Mouse (Mus musculus): ENCODE results near the gene Auts2. TPM values are rescaled to one million over a fixed set of nuclear protein-coding genes. Genes with fewer than 3 reads are reported as not detected.

Gene Auts2
- polyA plus RNA-seq, 1 experiment from 2014 or later: 0.03 TPM

DNA sequence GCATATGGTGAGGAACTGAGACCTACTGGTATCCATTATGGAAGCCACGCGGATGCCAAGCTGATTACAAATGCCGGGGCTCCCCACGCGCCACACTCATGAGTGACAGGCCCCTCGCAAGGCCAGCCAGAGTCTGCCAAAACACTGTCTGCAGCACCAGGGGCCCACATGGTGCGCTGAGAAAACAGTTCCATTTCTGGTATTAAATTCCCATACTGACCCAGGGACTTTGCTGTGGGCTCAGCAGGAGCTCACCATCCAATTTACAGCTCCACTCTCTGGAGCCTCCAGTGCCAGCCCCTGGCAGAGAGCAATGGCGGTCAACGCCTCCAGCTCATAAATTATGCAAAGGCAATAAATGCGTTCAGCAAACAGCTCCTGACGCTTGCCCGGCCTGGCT lies 767.9 kb downstream of the Auts2 start:
- Histone ChIP-seq H3K36me3 (ENCODE audit: inconsistent target) (no peaks in the 10 kb centered on the region), H3K79me2 (ENCODE audit: inconsistent target) (no peaks in the 10 kb centered on the region), H3K27ac (no peak overlapping the region), H3K4me3 (ENCODE audit: inconsistent target) (no peak overlapping the region)
- 90% methylated on average over 12 of the region's 12 CpGs for WGBS (ENCODE audit: missing documents)

DNA sequence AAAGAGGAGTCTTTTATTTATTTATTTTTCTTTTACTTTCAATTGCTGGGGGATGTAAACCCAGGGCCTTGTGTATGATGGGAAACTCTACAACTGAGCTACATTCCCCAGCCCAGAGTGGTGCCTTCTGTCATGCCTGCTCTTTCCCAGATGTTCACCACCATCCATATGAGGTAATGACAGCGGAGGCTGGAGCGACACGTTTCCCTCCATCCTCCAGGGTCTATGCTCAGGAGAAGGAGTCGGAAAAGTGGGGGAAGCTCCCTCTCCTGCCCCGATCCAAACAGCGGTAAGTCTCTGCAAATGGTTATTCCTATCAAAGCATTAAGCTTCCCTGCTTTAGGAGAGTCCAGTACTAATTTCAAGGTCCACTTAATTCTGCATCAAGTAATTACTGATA lies 768.4 kb downstream of the Auts2 start:
- Histone ChIP-seq H3K79me2 (ENCODE audit: inconsistent target) (no peaks in the 10 kb centered on the region), H3K36me3 (ENCODE audit: inconsistent target) (no peaks in the 10 kb centered on the region), H3K27ac (no peak overlapping the region), H3K4me3 (ENCODE audit: inconsistent target) (no peak overlapping the region)
- WGBS (ENCODE audit: missing documents): 96% methylated on average over 6 of the region's 6 CpGs

DNA sequence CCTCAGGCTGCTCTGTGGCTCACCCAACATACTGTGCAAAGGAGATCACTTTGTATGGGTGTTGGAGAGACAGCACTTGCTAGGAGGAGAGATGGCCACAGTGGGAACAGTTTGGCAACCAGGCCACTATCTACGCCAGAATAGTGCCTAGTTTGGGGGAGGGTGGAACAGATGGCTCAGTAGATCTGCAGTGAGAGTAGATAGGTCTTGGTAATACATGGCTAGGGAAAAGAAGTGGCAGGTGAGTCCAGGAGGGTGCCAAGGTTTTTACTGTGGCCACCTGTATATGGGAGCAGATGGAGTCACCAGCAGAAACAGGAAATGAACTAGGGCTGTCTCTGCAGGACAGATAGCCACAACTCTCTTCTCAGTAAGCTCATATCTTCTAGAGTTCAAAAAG lies 770.5 kb downstream of the Auts2 start:
- H3K36me3 ChIP-seq (ENCODE audit: inconsistent target): no peaks in the 10 kb centered on the region
- H3K27ac ChIP-seq: no peak overlapping the region
- no peaks in the 10 kb centered on the region for H3K79me2 ChIP-seq (ENCODE audit: inconsistent target)
- H3K4me3 ChIP-seq (ENCODE audit: inconsistent target): no peak overlapping the region
- 100% methylated on average over 1 of the region's 1 CpGs for WGBS (ENCODE audit: missing documents)

DNA sequence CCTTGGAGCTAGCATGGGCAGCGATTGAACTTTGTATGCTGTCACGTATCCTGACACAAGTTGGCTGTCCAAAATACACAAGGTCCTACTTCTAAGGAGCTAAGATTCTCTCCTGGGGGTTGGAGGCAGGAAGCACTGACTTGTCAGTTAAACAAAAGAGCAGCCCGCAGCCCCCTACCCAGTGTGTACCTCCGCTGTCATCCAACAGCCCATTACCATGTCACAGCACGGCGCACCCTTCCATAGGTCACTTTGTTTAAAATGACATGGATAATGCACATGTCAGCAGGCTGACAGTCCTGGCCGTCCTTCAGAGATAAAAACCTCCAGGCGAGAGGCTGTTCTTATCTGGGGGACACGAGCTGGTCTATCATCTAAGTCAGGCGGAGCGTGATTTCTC lies 773.9 kb downstream of the Auts2 start:
- no peak overlapping the region for H3K27ac ChIP-seq
- H3K79me2 ChIP-seq (ENCODE audit: inconsistent target): no peaks in the 10 kb centered on the region
- 87% methylated on average over 11 of the region's 11 CpGs for WGBS (ENCODE audit: missing documents)
- no peak overlapping the region for H3K4me3 ChIP-seq (ENCODE audit: inconsistent target)
- H3K36me3 ChIP-seq (ENCODE audit: inconsistent target): no peaks in the 10 kb centered on the region

DNA sequence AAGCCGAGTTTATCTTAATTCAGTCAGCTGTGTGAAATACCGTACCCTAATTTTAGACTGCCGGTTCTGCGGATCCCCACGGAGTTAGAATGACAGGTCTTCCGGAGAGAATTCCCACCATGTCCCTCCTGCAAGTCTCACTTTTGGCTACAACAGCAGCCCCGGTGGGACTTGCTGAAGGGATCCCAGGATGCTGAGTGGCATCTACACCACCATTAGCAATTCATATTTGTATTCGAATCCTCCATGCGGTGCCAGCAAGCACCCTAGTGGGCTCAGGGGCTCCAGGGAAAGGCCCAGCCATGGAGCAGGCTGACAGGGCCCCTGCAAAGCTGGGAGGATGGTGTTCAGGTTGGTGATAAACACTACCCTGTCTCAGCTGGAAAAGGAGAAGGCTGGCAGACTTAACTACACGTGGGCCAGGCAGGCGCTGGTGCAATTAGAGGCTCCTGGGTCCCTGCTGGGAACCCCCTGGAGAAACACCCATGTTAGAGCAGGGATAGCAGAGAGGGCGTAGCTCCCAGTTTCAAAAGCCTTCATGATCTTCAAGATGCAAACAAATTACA lies 775.4 kb downstream of the Auts2 start:
- WGBS (ENCODE audit: missing documents): 86% methylated on average over 9 of the region's 12 CpGs
- H3K79me2 ChIP-seq (ENCODE audit: inconsistent target): no peaks in the 10 kb centered on the region
- no peak overlapping the region for H3K27ac ChIP-seq
- no peaks in the 10 kb centered on the region for H3K36me3 ChIP-seq (ENCODE audit: inconsistent target)
- no peak overlapping the region for H3K4me3 ChIP-seq (ENCODE audit: inconsistent target)

DNA sequence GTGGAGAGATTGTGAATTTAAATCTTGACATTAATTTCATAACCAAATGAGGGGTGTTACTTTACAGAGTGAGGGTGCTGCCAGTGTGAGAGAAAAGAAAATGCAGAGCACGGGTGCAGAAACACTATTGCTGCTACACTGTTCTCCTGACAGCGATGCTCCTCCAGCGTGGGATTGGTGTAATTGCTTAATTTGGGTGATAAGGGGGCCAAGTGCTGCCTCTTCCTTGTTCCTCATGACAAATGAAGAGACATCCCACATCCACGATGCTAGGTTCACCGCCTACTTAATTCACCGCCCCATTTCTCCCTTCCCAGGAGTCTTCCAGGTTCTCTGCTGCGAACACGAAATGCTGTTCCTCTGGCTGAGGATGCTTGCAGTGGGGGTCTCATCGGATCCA lies 776.0 kb downstream of the Auts2 start:
- H3K4me3 ChIP-seq (ENCODE audit: inconsistent target): no peak overlapping the region
- H3K36me3 ChIP-seq (ENCODE audit: inconsistent target): no peaks in the 10 kb centered on the region
- H3K79me2 ChIP-seq (ENCODE audit: inconsistent target): no peaks in the 10 kb centered on the region
- H3K27ac ChIP-seq: no peak overlapping the region
- 86% methylated on average over 9 of the region's 9 CpGs for WGBS (ENCODE audit: missing documents)

DNA sequence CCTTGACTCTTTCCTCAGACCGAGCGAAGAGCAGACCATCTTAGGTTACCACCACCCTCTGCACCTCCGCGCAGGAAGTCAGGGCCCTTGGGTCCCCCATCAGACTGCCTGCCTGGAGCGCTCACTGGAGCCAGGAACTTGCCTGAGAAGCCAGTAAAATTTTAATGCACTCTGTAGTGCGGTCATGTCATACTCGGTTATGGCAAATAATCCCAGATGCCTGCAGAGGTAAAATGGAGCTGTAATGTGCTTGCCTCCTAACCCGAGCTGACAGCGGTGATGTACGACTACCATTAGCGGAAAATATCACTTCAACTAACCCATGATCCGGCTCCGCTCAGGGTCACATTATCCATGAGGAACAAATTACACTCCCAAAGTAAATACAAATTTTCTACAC lies 783.7 kb downstream of the Auts2 start:
- Histone ChIP-seq H3K36me3 (ENCODE audit: inconsistent target) (no peaks in the 10 kb centered on the region), H3K4me3 (ENCODE audit: inconsistent target) (no peak overlapping the region), H3K27ac (no peak overlapping the region), H3K79me2 (ENCODE audit: inconsistent target) (no peaks in the 10 kb centered on the region)
- 89% methylated on average over 13 of the region's 13 CpGs for WGBS (ENCODE audit: missing documents)

DNA sequence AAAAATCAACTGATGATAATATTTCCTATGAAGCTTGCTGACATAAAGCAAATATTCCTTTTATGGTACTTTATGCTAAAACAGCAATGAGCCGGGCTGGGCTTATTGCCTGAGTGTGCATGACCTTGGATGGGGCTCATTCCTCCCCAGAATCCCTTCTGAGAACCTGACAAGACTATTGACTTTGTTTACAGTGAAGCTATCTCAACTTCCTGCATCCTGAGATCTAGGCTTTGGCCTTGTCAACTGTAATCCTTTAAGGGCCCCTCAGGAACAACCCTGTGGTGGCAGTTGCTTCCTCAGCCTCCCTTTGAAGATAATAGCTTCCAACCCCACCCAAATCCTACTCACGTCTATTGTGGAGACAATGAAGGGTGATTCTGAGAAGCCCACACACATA lies 792.8 kb downstream of the Auts2 start:
- Histone ChIP-seq H3K27ac (no peak overlapping the region), H3K79me2 (ENCODE audit: inconsistent target) (no peaks in the 10 kb centered on the region), H3K36me3 (ENCODE audit: inconsistent target) (no peaks in the 10 kb centered on the region), H3K4me3 (ENCODE audit: inconsistent target) (no peak overlapping the region)
- 79% methylated on average over 2 of the region's 2 CpGs for WGBS (ENCODE audit: missing documents)

DNA sequence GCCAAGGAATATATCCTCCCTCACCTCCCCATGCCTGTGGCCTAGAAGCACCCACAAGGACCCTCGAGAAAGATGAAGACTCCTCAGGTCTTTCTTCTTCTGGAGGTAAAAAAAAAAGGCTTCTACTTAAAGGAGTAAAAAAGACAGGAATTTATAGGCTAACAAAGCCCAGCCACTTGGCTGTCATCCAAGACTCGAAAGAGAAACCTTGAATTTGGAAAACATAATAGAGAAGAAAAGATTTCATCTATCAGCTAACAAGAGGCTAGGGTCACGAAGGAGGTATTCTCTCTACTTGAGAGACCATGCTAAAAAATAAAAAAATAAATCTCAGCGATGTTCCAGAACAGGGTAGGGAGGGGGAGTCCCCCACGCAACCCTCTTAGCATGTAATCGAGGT lies 793.9 kb downstream of the Auts2 start:
- WGBS (ENCODE audit: missing documents): 72% methylated on average over 6 of the region's 6 CpGs
- H3K36me3 ChIP-seq (ENCODE audit: inconsistent target): no peaks in the 10 kb centered on the region
- no peaks in the 10 kb centered on the region for H3K79me2 ChIP-seq (ENCODE audit: inconsistent target)

DNA sequence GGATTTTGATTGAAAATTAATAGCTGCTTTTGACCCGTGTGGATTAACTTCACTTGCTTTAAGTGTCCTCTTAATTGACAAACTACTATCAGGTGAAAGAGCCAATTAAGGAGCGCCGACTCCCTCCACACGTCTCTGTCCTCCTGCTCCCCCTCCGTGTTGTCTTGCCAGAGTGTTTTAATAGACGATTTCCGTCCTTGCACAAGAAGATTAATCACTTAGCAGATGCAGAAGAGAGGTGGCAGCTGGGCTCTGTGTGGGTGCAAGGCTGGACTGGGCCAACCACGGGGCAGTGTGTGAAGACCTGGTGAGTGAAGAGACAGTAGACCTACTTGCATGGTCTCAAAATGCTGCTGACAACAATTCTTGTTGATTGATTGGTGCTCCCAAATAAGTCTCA lies 800.1 kb downstream of the Auts2 start:
- Histone ChIP-seq H3K27ac (no peak overlapping the region), H3K36me3 (ENCODE audit: inconsistent target) (no peaks in the 10 kb centered on the region), H3K79me2 (ENCODE audit: inconsistent target) (no peaks in the 10 kb centered on the region), H3K4me3 (ENCODE audit: inconsistent target) (no peak overlapping the region)
- WGBS (ENCODE audit: missing documents): 95% methylated on average over 8 of the region's 8 CpGs

More for the DNA sequence above, 793.9 kb downstream of the Auts2 start:
- no peak overlapping the region for H3K4me3 ChIP-seq (ENCODE audit: inconsistent target)
- no peak overlapping the region for H3K27ac ChIP-seq

DNA sequence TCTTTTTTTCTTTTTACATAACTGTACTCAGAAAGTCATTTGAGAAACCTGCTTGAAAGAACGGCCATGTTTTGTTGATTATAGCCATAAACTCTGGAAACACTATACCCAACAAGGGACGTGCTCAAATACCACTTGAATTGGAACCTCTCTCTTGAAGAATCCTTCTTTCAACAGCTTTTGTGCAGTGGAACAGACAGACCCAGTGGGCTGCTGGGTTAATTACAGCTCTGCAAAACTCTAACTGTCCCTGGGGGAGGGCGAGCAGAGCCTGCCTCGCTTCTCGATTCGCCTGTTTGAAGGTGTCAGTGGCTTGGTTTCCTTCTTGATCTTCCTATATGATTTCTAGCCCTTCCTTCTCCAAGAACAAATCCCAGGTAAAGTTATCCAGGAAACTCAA lies 805.7 kb downstream of the Auts2 start:
- Histone ChIP-seq H3K36me3 (ENCODE audit: inconsistent target) (no peaks in the 10 kb centered on the region), H3K27ac (no peak overlapping the region), H3K79me2 (ENCODE audit: inconsistent target) (no peaks in the 10 kb centered on the region), H3K4me3 (ENCODE audit: inconsistent target) (no peak overlapping the region)
- 98% methylated on average over 6 of the region's 6 CpGs for WGBS (ENCODE audit: missing documents)

DNA sequence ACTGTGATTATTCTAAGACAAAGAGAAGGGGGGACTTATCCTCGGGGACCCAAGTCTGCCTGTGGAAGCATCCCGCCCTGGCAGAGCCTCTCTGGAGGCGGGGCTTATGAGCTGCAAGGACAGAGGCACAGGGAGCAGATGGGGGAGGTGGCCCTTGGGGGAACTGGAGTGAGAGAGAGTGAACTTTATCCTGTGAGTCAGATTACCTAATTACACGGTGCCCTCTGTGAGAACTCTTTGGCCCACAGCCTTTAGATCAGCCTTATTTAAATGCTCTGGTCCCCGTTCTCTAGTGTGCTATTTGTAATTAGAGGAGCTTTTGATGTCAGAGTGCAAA lies 809.9 kb downstream of the Auts2 start:
- WGBS (ENCODE audit: missing documents): 69% methylated on average over 5 of the region's 5 CpGs
- Histone ChIP-seq H3K36me3 (ENCODE audit: inconsistent target) (no peaks in the 10 kb centered on the region), H3K27ac (no peak overlapping the region), H3K79me2 (ENCODE audit: inconsistent target) (no peaks in the 10 kb centered on the region), H3K4me3 (ENCODE audit: inconsistent target) (no peak overlapping the region)

DNA sequence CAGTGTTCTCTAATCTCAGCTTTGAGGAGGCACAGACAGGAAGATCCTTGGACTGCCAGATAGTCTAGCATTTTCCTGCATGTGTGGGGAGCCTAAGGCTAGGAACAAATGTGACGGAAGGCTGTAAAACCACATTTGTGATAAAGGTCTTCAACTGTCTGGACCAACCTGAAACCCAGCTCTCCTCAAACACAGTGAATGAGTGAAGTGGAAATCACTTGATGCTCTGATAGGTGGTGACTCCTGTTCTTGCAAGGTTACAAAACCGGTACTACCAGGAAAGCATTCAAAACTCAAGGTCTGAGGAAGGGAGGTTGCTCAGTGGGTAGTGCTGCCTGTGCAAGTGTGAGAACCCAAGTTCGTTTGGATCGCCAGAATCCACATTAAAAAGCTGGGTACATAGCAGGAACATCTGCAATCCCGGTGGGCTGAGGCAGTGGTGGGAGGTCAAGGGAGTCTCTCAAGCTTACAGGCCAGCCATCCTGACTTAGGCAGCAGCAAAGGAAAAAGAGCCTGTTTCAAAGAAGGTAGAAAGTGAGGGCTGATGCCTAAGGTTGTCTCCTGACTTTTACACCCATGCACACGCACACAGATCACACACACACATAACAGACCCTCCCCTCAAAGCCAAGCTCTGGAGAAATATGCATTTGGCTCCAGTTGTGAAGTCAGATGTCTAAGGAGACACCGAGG lies 810.4 kb downstream of the Auts2 start:
- no peaks in the 10 kb centered on the region for H3K79me2 ChIP-seq (ENCODE audit: inconsistent target)
- H3K36me3 ChIP-seq (ENCODE audit: inconsistent target): no peaks in the 10 kb centered on the region
- H3K4me3 ChIP-seq (ENCODE audit: inconsistent target): no peak overlapping the region
- H3K27ac ChIP-seq: no peak overlapping the region
- WGBS (ENCODE audit: missing documents): 74% methylated on average over 7 of the region's 7 CpGs

DNA sequence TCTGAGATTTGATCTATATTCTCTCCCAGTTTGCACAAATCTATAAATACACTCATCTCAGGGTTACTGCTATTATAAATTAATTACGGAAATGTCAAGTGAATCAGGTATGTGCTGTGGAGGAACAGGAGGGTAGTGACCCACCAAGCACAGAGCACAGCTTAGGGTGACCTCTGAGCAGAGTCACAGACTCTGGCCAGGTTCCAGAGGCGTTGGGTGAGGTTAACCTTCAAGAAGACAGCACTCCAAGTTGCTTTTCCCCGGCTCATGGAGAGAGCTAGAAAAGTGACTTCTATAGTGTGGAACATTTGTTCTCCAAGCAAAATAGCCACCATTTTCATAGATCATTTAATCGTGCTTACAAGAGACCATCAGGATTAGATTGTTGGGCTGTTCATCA lies 813.7 kb downstream of the Auts2 start:
- Histone ChIP-seq H3K4me3 (ENCODE audit: inconsistent target) (no peak overlapping the region), H3K27ac (no peak overlapping the region), H3K36me3 (ENCODE audit: inconsistent target) (no peaks in the 10 kb centered on the region), H3K79me2 (ENCODE audit: inconsistent target) (no peaks in the 10 kb centered on the region)
- WGBS (ENCODE audit: missing documents): 97% methylated on average over 4 of the region's 4 CpGs

DNA sequence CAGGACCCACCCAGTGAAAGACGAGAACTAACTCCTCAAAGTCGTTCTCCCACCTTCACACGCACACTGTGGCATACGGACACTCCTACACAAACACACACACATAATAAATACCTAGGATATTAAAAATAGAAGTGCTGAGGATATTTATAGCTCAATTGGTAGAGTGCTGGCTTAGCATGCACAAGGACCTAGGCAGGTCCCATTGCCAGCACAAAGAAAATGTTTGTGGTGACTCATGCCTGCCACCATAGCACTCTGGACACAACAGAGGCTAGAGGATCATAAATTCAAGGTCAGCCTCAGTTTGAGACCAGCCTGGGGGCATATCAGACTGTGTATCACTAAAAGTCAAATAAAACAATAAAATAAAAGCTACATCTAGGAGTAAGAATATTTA lies 815.2 kb downstream of the Auts2 start:
- 93% methylated on average over 3 of the region's 4 CpGs for WGBS (ENCODE audit: missing documents)
- Histone ChIP-seq H3K27ac (no peak overlapping the region), H3K36me3 (ENCODE audit: inconsistent target) (no peaks in the 10 kb centered on the region), H3K79me2 (ENCODE audit: inconsistent target) (no peaks in the 10 kb centered on the region), H3K4me3 (ENCODE audit: inconsistent target) (no peak overlapping the region)

DNA sequence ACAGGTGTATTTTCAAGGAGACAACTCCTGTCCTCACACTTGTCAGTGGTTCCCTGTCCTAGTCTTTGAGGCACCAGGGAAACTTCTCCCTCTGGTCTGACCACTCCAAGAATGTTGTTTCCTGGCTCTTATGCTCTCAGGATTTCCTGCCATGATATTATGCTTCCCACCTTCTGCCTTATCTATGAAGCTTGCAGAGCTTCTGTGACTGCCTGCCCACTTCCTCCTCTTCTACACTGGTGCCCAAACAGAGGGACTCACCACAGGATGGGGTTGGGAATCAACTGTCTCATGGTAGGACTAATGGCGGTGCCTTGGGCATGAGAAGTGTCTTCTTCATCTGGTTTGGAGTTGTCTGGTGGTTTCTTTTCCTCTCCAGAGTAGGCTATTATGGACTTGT lies 818.6 kb downstream of the Auts2 start:
- WGBS (ENCODE audit: missing documents): 46% methylated on average over 1 of the region's 1 CpGs
- H3K4me3 ChIP-seq (ENCODE audit: inconsistent target): no peak overlapping the region

More for the DNA sequence above, 818.6 kb downstream of the Auts2 start:
- no peaks in the 10 kb centered on the region for H3K79me2 ChIP-seq (ENCODE audit: inconsistent target)
- no peaks in the 10 kb centered on the region for H3K36me3 ChIP-seq (ENCODE audit: inconsistent target)
- no peak overlapping the region for H3K27ac ChIP-seq
